Mouse (Mus musculus) cerebellum, adult 18-20 months (tissue): ENCODE data around the gene Slain2.

ENCODE experiments used
- DNase-seq, 2 experiments: peaks; one replicate each; pipeline ENCODE4 v3.0.0; 2021

Gene Slain2

GRCm38 (mm10) chr5:73023801-73024200 lies 109.7 kb downstream of the Slain2 start:
- DNase-seq: no peak
